Mouse (Mus musculus): ENCODE measurements at regions not wholly inside any gene's neighbourhood (a gene's known extent, or its start where the extent isn't known, plus 50 kb on each side); places are given as distances from the start of the nearest gene placed in this dataset.

DNA sequence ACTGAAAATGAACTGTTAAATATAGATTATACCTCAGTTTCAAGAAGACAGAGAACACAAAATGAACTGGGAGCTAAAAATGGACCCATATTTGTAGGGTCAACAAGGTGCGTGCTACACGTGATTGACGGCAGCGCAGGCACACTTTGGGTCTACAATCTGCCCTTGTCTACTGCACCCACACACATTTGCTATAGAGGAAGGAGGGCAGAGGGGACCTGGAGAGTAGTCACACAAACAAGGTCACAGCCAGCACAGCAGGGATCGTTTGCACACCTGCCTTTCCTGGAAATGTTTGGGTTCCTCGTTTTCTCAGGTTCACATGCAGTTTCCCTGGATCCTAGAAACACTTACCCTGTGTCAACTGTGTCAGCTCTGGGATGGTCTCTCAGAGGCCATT, 63.3 kb upstream of the Cnksr3 start:
- Histone ChIP-seq H3K4me1 (replicated peaks; ENCODE audit: control insufficient read depth, insufficient read depth, low read length) (no peaks in the 10 kb centered on the region), H3K36me3 (ENCODE audit: control insufficient read depth, insufficient read depth, low read length) (no peaks in the 10 kb centered on the region), H3K9me3 (ENCODE audit: control insufficient read depth, low read length) (no peaks in the 10 kb centered on the region), H3K4me3 (ENCODE audit: low read depth, low read length) (no peak overlapping the region), H3K9ac (ENCODE audit: low read length) (no peak overlapping the region), H3K27me3 (ENCODE audit: control insufficient read depth, insufficient read depth, low read length) (no peaks in the 10 kb centered on the region), H3K4me2 (ENCODE audit: low read depth, low read length, severe bottlenecking) (no peak overlapping the region), H3K27ac (ENCODE audit: low read depth, low read length) (no peak overlapping the region)
- ATAC-seq (replicated peaks; ENCODE audit: low FRiP score): no peak
- no peak for DNase-seq (ENCODE audit: low spot score)
- 89% methylated on average over 6 of the region's 6 CpGs for WGBS

DNA sequence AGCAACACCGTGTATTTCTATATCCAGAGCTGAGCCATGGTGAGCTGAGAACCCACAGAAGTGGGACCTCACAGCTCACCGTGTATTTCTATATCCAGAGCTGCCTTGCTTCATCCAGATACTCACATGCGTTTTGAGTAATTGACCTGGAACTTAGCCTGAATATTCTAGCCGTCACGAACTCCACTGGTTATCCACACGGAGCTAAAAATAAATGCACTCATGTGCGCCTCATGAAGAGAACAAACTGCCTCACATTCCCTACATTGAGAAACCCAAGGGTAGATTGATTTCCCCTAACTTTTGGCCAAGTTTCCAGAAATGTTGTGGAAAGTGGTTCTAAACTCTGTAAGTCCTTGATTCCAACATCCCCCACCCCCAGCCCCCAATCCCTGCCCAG, 62.4 kb upstream of the Cnksr3 start:
- H3K4me3 ChIP-seq (ENCODE audit: low read depth, low read length): no peak overlapping the region
- H3K4me1 ChIP-seq (replicated peaks; ENCODE audit: control insufficient read depth, insufficient read depth, low read length): no peaks in the 10 kb centered on the region
- H3K27me3 ChIP-seq (ENCODE audit: control insufficient read depth, insufficient read depth, low read length): no peaks in the 10 kb centered on the region
- no peak for DNase-seq (ENCODE audit: low spot score)
- H3K36me3 ChIP-seq (ENCODE audit: control insufficient read depth, insufficient read depth, low read length): no peaks in the 10 kb centered on the region
- H3K27ac ChIP-seq (ENCODE audit: low read depth, low read length): no peak overlapping the region
- no peak overlapping the region for H3K4me2 ChIP-seq (ENCODE audit: low read depth, low read length, severe bottlenecking)
- 91% methylated on average over 7 of the region's 7 CpGs for WGBS
- H3K9ac ChIP-seq (ENCODE audit: low read length): no peak overlapping the region
- H3K9me3 ChIP-seq (ENCODE audit: control insufficient read depth, low read length): no peaks in the 10 kb centered on the region
- no peak for ATAC-seq (replicated peaks; ENCODE audit: low FRiP score)

DNA sequence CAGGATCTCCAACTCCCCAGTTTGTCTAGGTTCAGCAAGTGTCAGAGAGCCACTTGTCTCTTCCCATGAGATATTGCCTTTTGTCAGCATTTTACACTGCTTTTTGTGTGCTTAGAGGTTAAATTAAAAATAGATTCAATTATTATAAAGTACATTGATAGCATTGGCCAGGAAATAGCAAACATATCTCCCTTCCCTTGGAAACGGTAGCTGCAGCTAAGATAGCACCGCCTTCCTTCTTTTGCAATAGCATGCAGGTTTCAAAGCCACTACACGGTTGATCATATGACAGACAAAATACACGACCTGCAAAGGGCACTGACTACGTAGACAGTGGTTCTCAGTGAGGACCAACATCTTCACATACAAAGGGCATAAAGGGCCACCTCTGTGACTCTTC, 59.1 kb upstream of the Cnksr3 start:
- WGBS: 83% methylated on average over 5 of the region's 5 CpGs
- H3K9ac ChIP-seq (ENCODE audit: low read length): no peak overlapping the region
- no peaks in the 10 kb centered on the region for H3K36me3 ChIP-seq (ENCODE audit: control insufficient read depth, insufficient read depth, low read length)
- H3K4me3 ChIP-seq (ENCODE audit: low read depth, low read length): no peak overlapping the region
- ATAC-seq (replicated peaks; ENCODE audit: low FRiP score) (no peak), DNase-seq (ENCODE audit: low spot score) (no peak)
- H3K4me2 ChIP-seq (ENCODE audit: low read depth, low read length, severe bottlenecking): no peak overlapping the region
- no peak overlapping the region for H3K27ac ChIP-seq (ENCODE audit: low read depth, low read length)
- H3K4me1 ChIP-seq (replicated peaks; ENCODE audit: control insufficient read depth, insufficient read depth, low read length): no peaks in the 10 kb centered on the region
- no peaks in the 10 kb centered on the region for H3K9me3 ChIP-seq (ENCODE audit: control insufficient read depth, low read length)
- H3K27me3 ChIP-seq (ENCODE audit: control insufficient read depth, insufficient read depth, low read length): no peaks in the 10 kb centered on the region

DNA sequence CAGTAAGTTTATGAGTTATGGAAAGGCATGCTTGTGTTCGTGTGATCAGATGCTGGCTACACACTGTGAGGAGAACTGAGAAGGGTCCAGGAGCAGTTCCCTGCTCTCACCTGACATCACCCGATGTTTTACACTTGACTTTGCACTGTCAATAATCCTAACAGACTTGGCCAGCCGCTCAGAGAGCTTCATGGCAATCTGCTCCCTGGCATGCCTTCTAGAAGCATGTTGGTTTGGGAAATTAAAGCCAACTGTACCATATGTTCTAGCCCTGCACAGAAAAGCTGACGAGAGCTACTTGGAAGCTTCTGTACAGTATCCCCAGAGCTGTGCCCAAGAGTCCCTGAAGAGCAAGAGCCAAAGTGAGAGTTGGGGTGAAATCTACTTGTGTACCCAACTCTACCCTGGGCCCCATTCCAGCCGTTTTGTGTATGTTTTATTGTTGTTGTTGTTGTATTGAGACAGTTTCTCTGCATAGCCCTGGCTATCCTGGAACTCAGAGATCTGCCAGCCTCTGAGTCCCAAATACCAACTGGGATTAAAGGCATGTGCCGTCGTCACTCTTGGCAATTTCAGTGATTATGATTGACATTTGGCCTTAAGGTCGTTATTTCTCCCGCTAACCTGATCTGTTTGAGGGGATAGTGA, 56.5 kb upstream of the Cnksr3 start:
- Histone ChIP-seq H3K27me3 (ENCODE audit: control insufficient read depth, insufficient read depth, low read length) (no peaks in the 10 kb centered on the region), H3K36me3 (ENCODE audit: control insufficient read depth, insufficient read depth, low read length) (no peaks in the 10 kb centered on the region), H3K9me3 (ENCODE audit: control insufficient read depth, low read length) (no peaks in the 10 kb centered on the region), H3K9ac (ENCODE audit: low read length) (no peak overlapping the region), H3K4me1 (replicated peaks; ENCODE audit: control insufficient read depth, insufficient read depth, low read length) (no peaks in the 10 kb centered on the region), H3K4me3 (ENCODE audit: low read depth, low read length) (no peak overlapping the region), H3K27ac (ENCODE audit: low read depth, low read length) (no peak overlapping the region), H3K4me2 (ENCODE audit: low read depth, low read length, severe bottlenecking) (no peak overlapping the region)
- ATAC-seq (replicated peaks; ENCODE audit: low FRiP score) (no peak), DNase-seq (ENCODE audit: low spot score) (no peak)
- 76% methylated on average over 9 of the region's 9 CpGs for WGBS

DNA sequence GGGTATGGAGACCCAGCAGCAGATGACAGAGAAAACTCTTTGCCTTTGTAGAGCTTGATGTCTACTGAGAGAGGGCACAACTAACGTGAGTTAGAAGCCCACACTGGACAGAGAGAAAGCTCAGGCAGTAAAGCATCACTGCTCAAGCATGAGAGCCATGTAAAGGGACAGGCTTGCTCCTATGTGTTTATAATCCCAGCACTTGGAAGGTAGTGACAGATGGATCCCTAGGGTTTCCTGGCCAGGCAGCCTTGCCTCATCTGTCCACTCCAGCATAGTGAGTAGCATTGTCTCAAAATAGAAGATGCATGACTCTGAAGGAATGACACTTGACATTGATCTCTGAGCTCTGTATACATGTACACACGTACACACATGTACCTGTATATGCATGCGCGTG, 55.9 kb upstream of the Cnksr3 start:
- Histone ChIP-seq H3K4me2 (ENCODE audit: low read depth, low read length, severe bottlenecking) (no peak overlapping the region), H3K4me3 (ENCODE audit: low read depth, low read length) (no peak overlapping the region), H3K27me3 (ENCODE audit: control insufficient read depth, insufficient read depth, low read length) (no peaks in the 10 kb centered on the region), H3K36me3 (ENCODE audit: control insufficient read depth, insufficient read depth, low read length) (no peaks in the 10 kb centered on the region), H3K4me1 (replicated peaks; ENCODE audit: control insufficient read depth, insufficient read depth, low read length) (no peaks in the 10 kb centered on the region), H3K27ac (ENCODE audit: low read depth, low read length) (no peak overlapping the region), H3K9me3 (ENCODE audit: control insufficient read depth, low read length) (no peaks in the 10 kb centered on the region), H3K9ac (ENCODE audit: low read length) (no peak overlapping the region)
- no peak for ATAC-seq (replicated peaks; ENCODE audit: low FRiP score)
- WGBS: 93% methylated on average over 4 of the region's 4 CpGs
- DNase-seq (ENCODE audit: low spot score): no peak

DNA sequence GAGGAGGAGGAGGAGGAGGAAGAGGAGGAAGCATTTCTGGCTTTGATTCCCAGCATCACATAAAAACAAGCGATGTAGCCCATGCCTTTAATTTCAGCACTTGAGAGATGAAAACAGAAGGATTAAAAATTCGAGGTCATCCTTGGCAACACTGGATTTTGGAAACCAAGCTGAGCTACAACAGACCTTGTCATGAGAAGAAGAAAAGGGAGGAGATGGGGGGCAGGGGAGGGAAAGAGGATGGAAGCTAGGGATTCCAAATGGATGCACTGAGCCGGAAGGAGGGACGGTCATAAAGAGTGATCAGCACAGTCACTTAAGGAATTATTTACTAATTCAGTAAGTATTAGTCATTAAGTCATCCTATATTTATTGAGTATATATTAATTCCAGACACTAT, 55.1 kb upstream of the Cnksr3 start:
- no peak for ATAC-seq (replicated peaks; ENCODE audit: low FRiP score)
- Histone ChIP-seq H3K4me1 (replicated peaks; ENCODE audit: control insufficient read depth, insufficient read depth, low read length) (no peaks in the 10 kb centered on the region), H3K27ac (ENCODE audit: low read depth, low read length) (no peak overlapping the region), H3K9ac (ENCODE audit: low read length) (no peak overlapping the region), H3K4me3 (ENCODE audit: low read depth, low read length) (no peak overlapping the region), H3K36me3 (ENCODE audit: control insufficient read depth, insufficient read depth, low read length) (no peaks in the 10 kb centered on the region), H3K27me3 (ENCODE audit: control insufficient read depth, insufficient read depth, low read length) (no peaks in the 10 kb centered on the region), H3K9me3 (ENCODE audit: control insufficient read depth, low read length) (no peaks in the 10 kb centered on the region), H3K4me2 (ENCODE audit: low read depth, low read length, severe bottlenecking) (no peak overlapping the region)
- DNase-seq (ENCODE audit: low spot score): no peak
- WGBS: 80% methylated on average over 4 of the region's 4 CpGs

DNA sequence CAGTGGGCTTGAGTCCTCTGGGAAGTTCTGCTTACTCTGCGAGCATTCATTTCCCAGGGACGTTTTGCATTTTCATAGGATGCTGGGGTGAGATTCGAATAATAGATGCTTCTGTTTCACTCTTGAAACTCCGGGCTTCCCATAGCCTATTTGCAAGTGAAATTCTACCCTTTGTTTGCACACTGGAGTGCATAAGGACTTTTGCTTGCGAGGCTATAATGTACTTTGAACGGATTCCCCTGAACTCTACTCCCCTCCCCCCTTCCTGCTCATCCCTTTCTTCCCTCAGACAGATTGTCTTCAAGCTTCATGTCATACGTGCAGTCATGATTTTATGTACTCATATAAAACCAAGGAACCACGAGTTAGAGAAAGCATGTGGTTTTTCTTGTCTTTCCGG, 53.4 kb upstream of the Cnksr3 start:
- H3K9ac ChIP-seq (ENCODE audit: low read length): no peak overlapping the region
- DNase-seq (ENCODE audit: low spot score) (no peak), ATAC-seq (replicated peaks; ENCODE audit: low FRiP score) (no peak)

DNA sequence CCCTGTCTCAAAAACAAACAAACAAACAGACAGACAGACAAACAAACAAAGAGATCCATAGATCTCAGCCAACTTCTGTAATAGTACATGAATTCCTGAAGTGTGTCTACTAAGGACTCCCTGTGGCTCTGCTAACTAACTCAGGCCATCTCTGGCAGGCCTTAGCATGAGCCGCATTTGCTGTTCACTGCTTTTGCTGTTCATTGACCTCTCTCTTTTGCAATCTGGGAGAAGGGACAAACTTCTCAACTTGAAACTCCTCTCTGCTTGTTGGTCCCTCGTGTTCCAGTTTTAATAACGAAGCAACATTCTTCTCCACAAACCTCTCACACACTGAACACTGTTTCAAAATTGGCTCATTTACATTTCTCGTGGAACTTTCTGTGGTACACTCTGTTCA, 52.7 kb upstream of the Cnksr3 start:
- H3K27me3 ChIP-seq (ENCODE audit: control insufficient read depth, insufficient read depth, low read length): no peaks in the 10 kb centered on the region
- no peak overlapping the region for H3K4me2 ChIP-seq (ENCODE audit: low read depth, low read length, severe bottlenecking)
- no peak overlapping the region for H3K9ac ChIP-seq (ENCODE audit: low read length)
- H3K9me3 ChIP-seq (ENCODE audit: control insufficient read depth, low read length): no peaks in the 10 kb centered on the region
- no peak for DNase-seq (ENCODE audit: low spot score)
- H3K4me3 ChIP-seq (ENCODE audit: low read depth, low read length): no peak overlapping the region
- H3K27ac ChIP-seq (ENCODE audit: low read depth, low read length): no peak overlapping the region
- no peak for ATAC-seq (replicated peaks; ENCODE audit: low FRiP score)
- H3K4me1 ChIP-seq (replicated peaks; ENCODE audit: control insufficient read depth, insufficient read depth, low read length): no peaks in the 10 kb centered on the region
- WGBS: 86% methylated on average over 4 of the region's 4 CpGs
- H3K36me3 ChIP-seq (ENCODE audit: control insufficient read depth, insufficient read depth, low read length): no peaks in the 10 kb centered on the region

More for the DNA sequence above, 53.4 kb upstream of the Cnksr3 start:
- no peak overlapping the region for H3K4me2 ChIP-seq (ENCODE audit: low read depth, low read length, severe bottlenecking)
- no peaks in the 10 kb centered on the region for H3K9me3 ChIP-seq (ENCODE audit: control insufficient read depth, low read length)
- no peak overlapping the region for H3K4me3 ChIP-seq (ENCODE audit: low read depth, low read length)
- H3K36me3 ChIP-seq (ENCODE audit: control insufficient read depth, insufficient read depth, low read length): no peaks in the 10 kb centered on the region
- no peaks in the 10 kb centered on the region for H3K4me1 ChIP-seq (replicated peaks; ENCODE audit: control insufficient read depth, insufficient read depth, low read length)
- 55% methylated on average over 9 of the region's 9 CpGs for WGBS
- no peak overlapping the region for H3K27ac ChIP-seq (ENCODE audit: low read depth, low read length)
- no peaks in the 10 kb centered on the region for H3K27me3 ChIP-seq (ENCODE audit: control insufficient read depth, insufficient read depth, low read length)

Data from forebrain, embryonic 11.5 days (tissue).